25 mouse cellular contexts compared by ENCODE assay signal in the genomic region with DNA sequence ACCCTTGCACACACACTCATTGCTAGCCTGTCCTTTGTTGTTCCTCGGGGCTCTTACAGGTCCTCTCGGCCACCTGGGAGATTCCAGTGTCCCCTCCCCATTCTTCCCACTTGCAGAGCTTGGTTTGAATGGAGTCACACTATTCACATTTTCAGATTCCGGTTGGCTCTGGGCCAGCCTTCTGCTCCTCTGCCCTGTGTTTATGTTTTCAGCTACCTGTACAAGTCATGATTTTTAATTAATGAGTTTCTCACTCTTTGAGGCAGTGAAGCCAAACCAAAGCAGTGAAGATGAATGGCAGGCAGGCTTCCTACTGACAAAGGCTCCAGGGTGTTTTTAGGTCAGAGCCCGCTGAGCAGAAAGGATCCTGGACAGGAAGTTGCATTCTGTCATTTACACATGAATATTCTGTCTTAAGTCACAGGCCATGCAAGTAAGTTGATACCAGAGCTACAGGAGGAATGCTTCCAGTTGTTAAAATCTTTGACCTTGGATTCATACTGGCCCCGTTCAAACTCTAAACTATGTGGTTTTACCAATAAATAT. TPM values are rescaled to one million over a fixed set of nuclear protein-coding genes. Genes with fewer than 3 reads are reported as not detected.
DNase-seq lines count a peak whose midpoint lies in the region; TF ChIP-seq lines count a peak whose summit lies in the region.
"Had no signal": no experiment of that assay in that cellular context is flagged by ENCODE, and none has a peak within 500 bp of the region (broad histone marks: within the 10 kb centered on the region; RNA-seq: fewer than 3 reads in every experiment).

No protein-coding gene starts in this region.

- no peak for TF ChIP-seq CTCF in kidney, adult 2 months (conservative IDR thresholded peaks at IDR 0.05; ENCODE audit: insufficient read depth, insufficient read length, low read depth, low read length)
- TF ChIP-seq CTCF in E14TG2a.4 (conservative IDR thresholded peaks at IDR 0.05; ENCODE audit: low read length) (no peak), ES-Bruce4 (IDR thresholded peaks at IDR 0.05; ENCODE audit: low read depth, low read length) (no peak)
- no peak for TF ChIP-seq CTCF in brain, embryonic 14.5 days (IDR thresholded peaks at IDR 0.05; ENCODE audit: borderline replicate concordance, extremely low read depth, insufficient read depth, insufficient read length)

- no peaks in the 10 kb centered on the region for H3K36me3 ChIP-seq in kidney, adult 2 months (ENCODE audit: control insufficient read depth, insufficient read depth, low read length)
- H3K36me3 ChIP-seq in E14TG2a.4 (ENCODE audit: insufficient read depth, low read length): no peaks in the 10 kb centered on the region
- no peaks in the 10 kb centered on the region for H3K36me3 ChIP-seq in ES-Bruce4 (ENCODE audit: control insufficient read depth, insufficient read depth, low read length, poor library complexity, severe bottlenecking)
- H3K36me3 ChIP-seq: embryonic facial prominence, embryonic 13.5 days; forebrain, embryonic 12.5 days; heart, embryonic 13.5 days; limb, embryonic 12.5 days; midbrain, embryonic 12.5 days; neural tube, embryonic 15.5 days had no signal

- DNase-seq in kidney, adult 2 months: peak; percentile 14
- no peak for DNase-seq in kidney, adult 9 months
- DNase-seq in brain, embryonic 14.5 days (ENCODE audit: low read depth): peak; percentile 34
- no peak for DNase-seq in adrenal gland, postnatal 10 days
- DNase-seq in lung, adult 18-20 months: no peak
- DNase-seq in yolk sac, embryonic 10.5 days (ENCODE audit: low spot score): no peak
- DNase-seq: adrenal gland, postnatal 25 days; cerebellum, adult 11 months; cerebellum, adult 9-11 months; heart, adult 18-20 months; heart, postnatal 14 days; layer of hippocampus, postnatal 36 days; liver, postnatal 0 days; lung, postnatal 14 days; thymus, postnatal 14 days had no signal

- no peaks in the 10 kb centered on the region for H3K27me3 ChIP-seq in kidney, adult 2 months (replicated peaks; ENCODE audit: control insufficient read depth, insufficient read depth, low read length)
- H3K27me3 ChIP-seq in E14TG2a.4 (ENCODE audit: insufficient read depth, low read length) (peaks cover 6% of the 10 kb centered on the region; the same call in 1 of the 2 replicates), ES-Bruce4 (ENCODE audit: control insufficient read depth, insufficient read depth, low read length, poor library complexity, severe bottlenecking) (no peaks in the 10 kb centered on the region)
- H3K27me3 ChIP-seq: embryonic facial prominence, embryonic 13.5 days; heart, embryonic 13.5 days; limb, embryonic 12.5 days; neural tube, embryonic 15.5 days had no signal

- H3K27ac ChIP-seq in kidney, adult 2 months (ENCODE audit: insufficient read depth, low read depth, low read length): no peak overlapping the region
- H3K27ac ChIP-seq in ES-Bruce4 (ENCODE audit: insufficient read depth, low read length): peak overlapping the region; percentile 63
- H3K27ac ChIP-seq: embryonic facial prominence, embryonic 13.5 days; forebrain, embryonic 12.5 days; heart, embryonic 13.5 days; layer of hippocampus, adult 2 months; limb, embryonic 12.5 days; midbrain, embryonic 12.5 days; neural tube, embryonic 15.5 days had no signal

- H3K4me1 ChIP-seq in kidney, adult 2 months (ENCODE audit: control insufficient read depth, insufficient read depth, low read length): no peaks in the 10 kb centered on the region; the same call in 1 of the 2 replicates
- H3K4me1 ChIP-seq in E14TG2a.4 (replicated peaks; ENCODE audit: low read depth, low read length): peaks cover 18% of the 10 kb centered on the region
- no peaks in the 10 kb centered on the region for H3K4me1 ChIP-seq in ES-Bruce4 (ENCODE audit: control insufficient read depth, insufficient read depth, low read length)

- TF ChIP-seq EP300 in ES-Bruce4 (IDR thresholded peaks at IDR 0.05; ENCODE audit: insufficient read depth, low read depth, low read length): 0 out of 2 replicates have a peak, but pooled peaks have one; percentile 3

- H3K9me3 ChIP-seq in E14TG2a.4 (ENCODE audit: low read length) (no peaks in the 10 kb centered on the region), ES-Bruce4 (replicated peaks; ENCODE audit: control insufficient read depth, insufficient read depth, low read length, poor library complexity, severe bottlenecking) (no peaks in the 10 kb centered on the region)
- H3K9me3 ChIP-seq: embryonic facial prominence, embryonic 13.5 days; forebrain, embryonic 12.5 days; heart, embryonic 13.5 days; limb, embryonic 12.5 days; midbrain, embryonic 12.5 days; neural tube, embryonic 15.5 days had no signal

- H3K4me3 ChIP-seq in kidney, adult 2 months (ENCODE audit: insufficient read depth, low read depth, low read length): no peak overlapping the region
- H3K4me3 ChIP-seq in E14TG2a.4 (replicated peaks; ENCODE audit: low read length) (0 out of 2 replicates have a peak overlapping the region, but pooled peaks have one; percentile 29), ES-Bruce4 (ENCODE audit: low read depth, low read length) (no peak overlapping the region)
- H3K4me3 ChIP-seq: embryonic facial prominence, embryonic 13.5 days; erythroblast, embryonic 14.5 days; forebrain, embryonic 12.5 days; heart, embryonic 13.5 days; layer of hippocampus, adult 2 months; limb, embryonic 12.5 days; midbrain, embryonic 12.5 days; neural tube, embryonic 15.5 days had no signal

- H3K9ac ChIP-seq in ES-Bruce4 (ENCODE audit: low read depth, poor library complexity, severe bottlenecking): no peak overlapping the region
- H3K9ac ChIP-seq: embryonic facial prominence, embryonic 13.5 days; forebrain, embryonic 12.5 days; heart, embryonic 13.5 days; limb, embryonic 12.5 days; liver, postnatal 0 days; midbrain, embryonic 12.5 days; neural tube, embryonic 15.5 days had no signal

- no peak for TF ChIP-seq POLR2A in kidney, adult 2 months (IDR thresholded peaks at IDR 0.05; ENCODE audit: low read depth, low read length)
- no peak for TF ChIP-seq POLR2A in ES-Bruce4 (IDR thresholded peaks at IDR 0.05; ENCODE audit: insufficient read depth, low read length)
- no peak for TF ChIP-seq POLR2A in brain, embryonic 14.5 days (IDR thresholded peaks at IDR 0.05; ENCODE audit: borderline replicate concordance, extremely low read depth, insufficient read depth, insufficient read length, poor library complexity, severe bottlenecking)

- 23% methylated on average over 5 of the region's 5 CpGs for WGBS in kidney, adult 2 months

RNA-seq across cellular contexts. Expression of gene Tsc22d2, which starts 36.9 kb away (rescaled TPM):
- 8.4 and 11.3 TPM in 2 replicates for polyA plus RNA-seq in kidney, adult 2 months (2012; rRNA removed)
- 29.6 and 33.4 TPM in 2 replicates for polyA plus RNA-seq in ES-Bruce4 (2011; ENCODE audit: insufficient read depth, insufficient read length, low read depth, missing spikeins)
- polyA plus RNA-seq in brain, embryonic 14.5 days (2012; rRNA removed): 14.0 and 19.6 TPM in 2 replicates
- total RNA-seq in adrenal gland, postnatal 10 days (2021): 10 to 100 TPM; 31.2 to 33.4 TPM

Comparison
In these comparisons a context has a peak if more than half of its experiments do, and no peak if none do; other contexts are left out.
1. DNase-seq: peak in kidney, adult 2 months (single experiment) and brain, embryonic 14.5 days (single experiment); none in kidney, adult 9 months (single experiment), adrenal gland, postnatal 10 days (single experiment), lung, adult 18-20 months (0 of 2) and yolk sac, embryonic 10.5 days (single experiment).